Mouse (Mus musculus) testis, postnatal 14 days (tissue): Measurements from ENCODE around the gene Olfr263.

Experiments
- DNase-seq: peaks from one replicate; pipeline ENCODE4 v3.0.0; 2021; ENCODE audit warnings: low spot score

Gene Olfr263

DNA sequence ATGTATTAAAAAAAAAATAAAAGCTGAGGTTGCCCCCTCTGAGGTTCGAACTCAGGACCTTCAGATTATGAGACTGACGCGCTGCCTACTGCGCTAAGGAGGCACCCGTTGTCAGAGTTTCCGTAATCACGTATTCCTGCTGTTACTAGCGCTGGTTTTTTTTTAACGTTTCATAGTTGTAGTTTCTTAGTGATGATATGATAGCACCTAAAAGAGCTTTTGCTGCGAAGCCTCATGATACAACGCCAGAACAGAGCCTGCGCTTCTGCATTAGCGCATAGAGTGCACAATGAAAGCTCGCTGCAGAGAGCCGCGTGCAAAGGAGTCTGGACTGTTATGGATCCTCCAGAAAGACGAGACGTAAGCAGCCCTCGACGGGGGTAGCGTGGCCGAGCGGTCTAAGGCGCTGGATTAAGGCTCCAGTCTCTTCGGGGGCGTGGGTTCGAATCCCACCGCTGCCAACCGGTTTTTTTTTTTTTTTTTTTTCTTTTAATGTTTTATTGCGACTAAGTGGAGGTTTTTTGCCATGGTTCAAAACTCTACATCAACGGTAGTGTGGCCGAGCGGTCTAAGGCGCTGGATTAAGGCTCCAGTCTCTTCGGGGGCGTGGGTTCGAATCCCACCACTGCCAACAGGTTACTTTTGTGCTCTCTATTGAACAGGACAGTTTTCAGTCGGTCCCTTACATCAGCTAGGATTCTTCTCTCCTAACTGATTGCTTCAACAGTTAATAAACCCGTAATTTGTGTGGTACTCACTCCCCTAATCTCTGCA lies 40.4 kb downstream of the Olfr263 start:
- DNase-seq: peak; percentile 83

DNA sequence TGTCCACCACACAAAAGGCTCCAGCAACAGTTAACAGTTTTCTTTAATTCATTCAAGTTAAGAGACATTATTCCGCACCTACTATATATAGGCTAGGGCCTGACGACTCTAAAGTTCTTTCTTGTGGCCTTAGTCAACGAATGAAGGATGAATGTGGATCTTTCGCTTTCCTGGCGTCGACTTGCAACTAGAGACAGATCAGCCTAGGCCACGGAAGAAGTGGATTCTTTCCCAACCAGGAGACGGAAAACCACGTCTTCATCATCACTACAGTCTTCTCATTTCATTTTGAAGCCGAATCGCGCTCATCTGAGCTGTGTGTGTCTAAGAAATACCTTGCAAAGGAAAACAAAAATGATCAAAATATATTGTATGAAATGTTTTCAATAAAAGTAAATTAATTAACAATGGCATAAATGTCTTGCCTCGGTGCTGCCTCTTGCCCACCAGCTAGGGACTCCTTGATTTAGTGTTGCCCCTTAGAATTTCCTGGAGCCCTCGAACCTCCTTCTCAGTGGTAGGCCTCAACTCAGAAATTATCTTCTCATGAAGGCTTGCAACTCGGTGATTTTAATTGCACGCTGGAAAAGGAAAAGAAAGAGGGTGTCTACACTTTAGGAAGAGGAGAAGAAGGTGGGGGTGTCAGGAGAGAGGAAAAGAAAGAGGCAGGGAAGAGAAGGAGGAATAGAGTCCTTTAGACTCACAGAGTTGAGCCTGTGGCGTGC lies 41.2 kb downstream of the Olfr263 start:
- DNase-seq: no peak

DNA sequence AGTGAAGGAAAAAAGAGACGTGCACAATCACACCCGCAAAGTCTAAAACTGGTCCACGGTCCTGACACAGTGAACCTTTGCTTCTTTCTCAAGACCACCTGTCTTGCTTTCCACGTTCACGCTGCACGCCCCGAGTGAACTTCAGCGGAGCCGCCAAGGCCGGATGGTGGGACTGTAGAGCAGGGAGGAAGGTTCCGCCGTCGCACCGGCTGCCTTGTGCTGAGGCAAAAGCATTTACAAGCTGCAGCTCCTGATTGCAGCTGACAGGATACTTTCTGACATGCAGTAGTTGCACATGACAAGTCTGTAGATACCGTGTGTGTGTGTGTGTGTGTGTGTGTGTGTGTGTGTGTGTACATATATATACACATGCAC lies 41.7 kb downstream of the Olfr263 start:
- DNase-seq: no peak

DNA sequence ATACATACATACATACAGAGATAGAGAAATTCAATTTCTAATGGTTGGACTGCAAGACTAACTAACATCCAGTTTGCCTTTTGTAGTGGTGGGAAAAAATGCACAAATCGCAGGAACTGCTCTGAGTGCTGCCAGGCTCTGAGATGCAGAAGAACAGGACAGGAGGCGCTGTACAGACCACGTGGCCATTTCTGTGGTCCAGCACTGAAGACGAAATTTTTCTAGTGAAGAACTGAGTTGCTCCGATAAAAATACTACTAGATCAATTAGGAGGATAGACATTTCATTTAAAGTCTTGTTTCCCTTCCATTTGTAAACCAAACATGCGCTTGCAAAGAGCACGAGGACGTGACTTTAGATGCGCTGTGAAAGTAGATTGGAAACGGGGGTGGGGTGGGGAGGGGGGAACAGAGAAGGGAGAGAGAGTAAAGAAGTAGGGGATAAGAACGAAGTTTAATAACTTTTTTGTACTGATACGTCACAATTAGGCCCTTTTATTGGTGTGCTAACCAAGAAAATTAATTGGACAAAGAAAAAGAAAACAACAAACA lies 42.2 kb downstream of the Olfr263 start:
- no peak for DNase-seq

DNA sequence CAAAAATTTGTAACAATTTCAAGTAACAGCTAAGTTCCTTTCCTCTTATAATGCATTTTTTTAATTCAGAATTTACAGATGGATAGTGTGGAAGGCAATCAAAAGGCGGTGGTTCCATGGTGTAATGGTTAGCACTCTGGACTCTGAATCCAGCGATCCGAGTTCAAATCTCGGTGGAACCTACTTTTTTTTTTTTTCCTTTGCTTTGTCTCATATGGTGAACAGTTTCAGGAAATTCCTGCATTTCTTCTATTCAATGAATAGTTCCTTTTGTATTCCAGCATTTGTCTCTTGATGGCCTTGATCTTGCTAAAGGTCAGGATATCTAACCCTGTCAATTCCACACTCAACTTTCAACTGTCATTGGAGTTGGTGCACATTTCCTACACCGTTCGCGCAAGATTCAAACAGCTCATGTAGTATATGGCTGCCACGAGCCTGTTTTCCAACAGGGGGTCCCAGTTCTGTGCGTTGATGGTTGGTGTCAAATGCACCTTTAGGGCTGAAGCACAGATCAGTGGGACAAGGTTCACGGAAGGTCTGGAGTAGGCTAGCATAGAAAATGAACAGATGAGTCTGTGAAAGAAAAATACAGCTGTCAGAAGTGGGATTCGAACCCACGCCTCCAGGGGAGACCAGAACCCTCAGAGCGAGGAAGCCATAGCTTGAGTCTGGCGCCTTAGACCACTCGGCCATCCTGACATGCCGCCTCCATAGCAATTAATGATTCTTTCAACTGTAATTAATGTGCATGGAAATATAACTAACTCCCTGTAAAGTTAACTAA lies 43.0 kb downstream of the Olfr263 start:
- DNase-seq: peak; percentile 66

DNA sequence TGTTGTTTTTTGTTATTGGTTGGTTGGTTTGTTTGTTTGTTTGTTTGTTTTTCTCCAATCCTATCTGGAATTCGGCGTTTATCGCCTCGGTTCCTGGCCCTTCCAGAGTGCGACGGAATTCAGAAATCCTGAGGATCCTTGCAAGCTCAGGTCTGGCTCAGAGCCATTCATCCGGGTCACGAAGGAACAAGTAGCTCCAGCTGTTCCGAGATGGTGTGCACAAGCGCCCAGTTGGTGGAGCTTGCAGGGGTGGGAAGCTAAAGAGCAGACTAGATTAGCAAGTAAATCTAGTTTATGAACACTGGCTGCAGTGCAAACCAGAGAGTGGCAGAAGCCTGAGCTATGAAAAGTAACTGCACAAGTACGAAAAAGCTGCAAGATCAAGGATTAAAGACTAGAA lies 43.6 kb downstream of the Olfr263 start:
- peak; percentile 85 for DNase-seq

DNA sequence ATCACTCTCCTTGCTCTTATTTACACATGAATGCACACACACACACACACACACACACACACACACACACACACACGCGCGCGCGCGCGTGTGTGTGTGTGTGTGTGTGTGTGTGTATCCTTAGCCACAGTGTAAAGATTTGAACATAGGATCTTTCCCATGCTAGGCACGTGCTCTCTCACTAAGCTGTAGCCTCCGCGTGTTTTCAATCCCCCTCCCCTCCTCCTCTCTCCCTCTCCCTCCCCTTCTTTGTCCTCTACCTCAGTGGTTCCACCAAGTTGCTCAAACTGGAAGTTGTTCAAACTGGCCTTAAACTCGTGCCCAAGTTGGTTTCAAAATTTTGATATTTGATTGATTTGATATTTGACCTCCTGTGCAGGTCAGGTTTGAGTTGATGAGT lies 47.3 kb downstream of the Olfr263 start:
- DNase-seq: no peak

DNA sequence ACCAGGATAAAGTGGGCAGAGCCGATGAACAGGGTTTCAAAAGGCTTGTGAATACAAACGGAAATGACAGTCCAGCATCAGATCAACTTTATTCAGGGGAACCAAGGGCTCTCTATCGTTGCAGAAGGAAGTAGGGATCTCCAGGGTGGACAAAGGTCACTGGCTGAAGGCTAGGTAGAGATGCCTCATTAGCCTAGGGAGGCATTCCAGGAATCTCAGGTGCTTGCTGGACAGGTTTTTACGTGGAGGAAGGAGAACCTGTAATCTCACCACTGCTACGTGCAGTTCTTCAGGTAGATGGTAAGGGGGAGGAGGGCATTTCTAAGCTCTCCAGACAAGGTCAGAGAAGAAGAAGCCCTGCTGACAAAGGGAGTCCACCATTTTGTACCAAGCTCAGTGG lies 48.2 kb downstream of the Olfr263 start:
- no peak for DNase-seq

DNA sequence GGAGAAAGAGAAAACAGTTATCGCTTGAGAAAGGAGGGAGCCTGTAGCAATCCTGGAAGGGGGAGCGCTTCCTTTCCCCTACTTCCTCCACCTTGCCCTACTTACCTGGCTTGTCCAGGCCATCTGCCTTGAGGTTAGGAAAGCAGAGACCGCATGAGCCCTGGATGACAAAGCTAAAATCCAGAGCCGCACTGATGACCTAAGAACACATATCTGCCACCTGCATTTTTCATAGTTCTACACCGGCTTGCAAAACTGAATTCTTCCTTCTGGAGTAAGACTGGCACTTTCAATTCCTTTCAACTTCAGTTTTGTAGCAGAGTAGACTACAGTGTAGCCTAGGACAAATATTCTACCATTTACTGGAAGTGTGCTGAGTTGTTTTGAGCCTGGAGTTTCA lies 48.9 kb downstream of the Olfr263 start:
- DNase-seq: no peak

DNA sequence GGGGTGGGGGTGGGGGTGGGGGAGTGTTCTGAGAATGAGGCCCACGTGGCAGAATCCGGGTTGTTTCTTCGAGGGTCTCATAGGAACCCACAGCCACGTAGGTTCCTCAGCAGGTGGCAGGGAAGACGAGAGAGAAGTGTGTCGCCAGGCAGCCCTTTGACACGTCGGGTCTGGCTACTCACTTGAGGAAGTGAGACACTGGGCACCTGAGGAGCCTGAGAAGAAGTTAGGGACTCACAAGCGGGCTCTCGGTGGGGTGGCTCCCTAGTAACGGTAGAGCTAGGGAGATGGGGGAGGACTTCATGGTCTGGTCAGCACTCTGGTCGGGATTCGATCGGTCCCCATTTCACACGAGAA lies 49.9 kb downstream of the Olfr263 start, which contains the start of gene Trim27:
Trim27 (plus strand) TSS at position 79 of the 357 bp plus-strand sequence.
- no peak for DNase-seq

DNA sequence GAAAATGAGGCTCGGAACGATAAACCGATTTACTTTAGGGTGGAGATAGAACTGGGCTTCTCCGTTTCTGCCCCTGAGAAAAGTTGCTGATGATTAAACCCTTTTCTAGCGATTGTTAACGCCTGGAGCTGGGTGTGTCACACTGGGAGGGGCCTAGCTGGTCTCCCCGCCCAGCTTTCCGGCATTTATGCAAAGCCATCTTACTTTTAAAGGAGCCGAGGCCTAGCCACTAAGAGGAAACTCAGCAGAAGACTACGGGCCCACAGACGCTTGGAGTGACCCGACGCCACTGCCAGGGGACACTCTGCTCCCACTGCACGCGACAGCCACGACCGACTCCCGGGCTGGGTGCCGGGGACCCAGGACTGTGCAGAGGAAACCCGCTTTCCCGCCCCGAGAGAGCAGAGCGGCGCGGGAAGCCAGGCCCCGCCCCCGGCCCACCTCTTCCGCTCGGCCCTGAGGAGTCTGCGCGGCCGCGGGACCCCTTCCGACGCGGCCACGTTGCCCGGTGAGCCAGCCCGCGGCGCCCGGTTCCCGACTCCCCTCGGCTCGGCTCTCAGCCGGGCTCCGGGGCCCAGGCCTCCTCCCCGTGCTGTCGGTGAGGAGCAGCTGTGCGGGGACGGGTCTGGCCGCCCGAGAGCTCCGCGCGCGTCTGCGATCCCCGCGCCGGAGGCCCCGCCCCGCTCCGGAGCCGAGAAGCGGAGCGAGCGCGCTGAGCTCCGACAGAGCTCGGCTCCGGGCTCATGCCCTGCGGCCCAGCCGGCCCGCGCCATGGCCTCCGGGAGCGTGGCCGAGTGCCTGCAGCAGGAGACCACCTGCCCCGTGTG lies 50.5 kb downstream of the Olfr263 start:
- peak; percentile 88 for DNase-seq

DNA sequence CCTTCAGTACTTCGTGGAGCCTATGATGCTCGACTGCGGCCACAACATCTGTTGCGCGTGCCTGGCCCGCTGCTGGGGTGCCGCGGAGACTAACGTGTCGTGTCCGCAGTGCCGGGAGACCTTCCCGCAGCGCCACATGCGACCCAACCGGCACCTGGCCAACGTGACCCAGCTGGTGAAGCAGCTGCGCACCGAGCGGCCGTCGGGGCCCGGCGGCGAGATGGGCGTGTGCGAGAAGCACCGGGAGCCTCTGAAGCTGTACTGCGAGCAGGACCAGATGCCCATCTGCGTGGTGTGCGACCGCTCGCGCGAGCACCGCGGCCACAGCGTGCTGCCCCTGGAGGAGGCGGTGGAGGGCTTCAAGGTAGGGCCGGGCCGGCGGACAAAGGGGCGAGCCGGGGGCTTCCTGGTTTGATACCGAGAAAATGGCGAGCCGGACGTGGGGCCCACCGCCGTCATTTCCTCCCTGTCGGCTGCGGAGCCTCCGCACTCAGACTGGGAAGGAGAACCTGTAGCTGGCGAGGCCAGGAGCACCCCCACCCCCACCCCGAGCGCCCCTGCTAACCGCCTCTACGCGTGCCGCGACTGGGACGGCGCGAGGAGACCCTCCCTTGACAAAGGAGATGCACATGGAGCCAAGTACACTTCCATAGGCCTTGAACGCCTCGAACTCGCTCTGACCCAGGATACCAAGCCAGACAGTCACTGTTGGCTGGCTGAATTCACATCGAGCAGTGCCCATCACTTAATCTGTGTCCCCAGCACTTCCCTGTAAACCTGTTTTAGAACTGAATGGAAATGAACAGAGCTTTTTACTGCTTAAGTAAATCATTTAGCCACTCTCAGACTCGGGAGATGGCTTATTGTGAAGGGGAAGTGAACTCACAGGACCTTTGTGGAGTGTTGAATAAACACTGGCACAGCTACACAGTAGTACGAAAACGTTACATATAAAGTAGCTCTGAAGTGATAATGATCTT lies 51.4 kb downstream of the Olfr263 start:
- peak; percentile 77 for DNase-seq

DNA sequence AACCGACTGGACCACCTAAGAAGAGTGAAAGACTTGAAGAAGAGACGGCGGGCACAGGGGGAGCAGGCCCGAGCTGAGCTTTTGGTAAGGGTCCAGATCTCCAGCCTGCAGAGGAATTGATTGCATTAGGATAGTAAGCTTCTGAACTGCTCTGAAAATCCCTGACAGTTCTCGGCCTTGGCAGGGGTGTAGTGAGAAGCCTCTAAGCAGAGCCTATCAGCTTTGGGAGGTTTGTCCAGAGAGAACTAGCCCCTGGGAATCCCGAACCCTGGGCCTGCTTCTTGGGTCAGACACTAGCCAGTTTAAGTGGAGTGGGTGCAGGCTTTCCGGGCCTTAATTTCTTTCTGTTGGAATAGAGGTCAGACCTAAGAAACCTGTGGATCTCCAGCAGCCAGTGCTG lies 52.6 kb downstream of the Olfr263 start:
- DNase-seq: no peak

DNA sequence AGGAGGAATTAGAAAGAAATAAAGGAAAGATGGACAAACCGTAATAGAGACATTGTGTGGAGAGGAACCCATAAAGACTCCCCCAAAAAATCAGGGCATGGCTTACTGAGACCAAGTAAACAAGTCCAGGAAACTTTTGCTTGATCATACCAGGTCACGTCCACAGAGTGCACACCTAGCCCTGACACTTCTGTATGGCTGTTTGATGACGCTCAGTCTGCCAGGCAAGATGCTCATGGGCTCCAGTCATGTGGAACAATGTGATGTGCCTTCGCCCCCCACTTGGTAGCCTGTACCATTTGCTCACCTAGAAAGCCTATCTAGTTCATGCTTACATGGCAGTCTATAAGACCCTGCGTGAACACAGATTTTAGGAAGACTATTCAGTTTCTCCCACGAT lies 53.6 kb downstream of the Olfr263 start:
- DNase-seq: no peak

DNA sequence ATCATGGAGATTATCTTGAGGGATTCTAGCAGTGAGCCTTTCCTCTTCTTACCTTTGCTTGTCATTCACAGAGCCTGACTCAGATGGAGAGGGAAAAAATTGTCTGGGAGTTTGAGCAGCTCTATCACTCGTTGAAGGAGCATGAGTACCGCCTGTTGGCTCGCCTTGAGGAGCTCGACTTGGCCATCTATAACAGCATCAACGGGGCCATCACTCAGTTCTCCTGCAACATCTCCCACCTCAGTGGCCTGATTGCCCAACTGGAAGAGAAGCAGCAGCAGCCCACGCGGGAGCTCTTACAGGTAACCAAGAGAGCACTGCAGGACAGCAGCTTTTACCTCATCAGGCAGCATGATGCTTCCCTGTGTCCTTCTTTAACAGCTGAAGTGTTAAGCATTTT lies 54.2 kb downstream of the Olfr263 start:
- DNase-seq: no peak

DNA sequence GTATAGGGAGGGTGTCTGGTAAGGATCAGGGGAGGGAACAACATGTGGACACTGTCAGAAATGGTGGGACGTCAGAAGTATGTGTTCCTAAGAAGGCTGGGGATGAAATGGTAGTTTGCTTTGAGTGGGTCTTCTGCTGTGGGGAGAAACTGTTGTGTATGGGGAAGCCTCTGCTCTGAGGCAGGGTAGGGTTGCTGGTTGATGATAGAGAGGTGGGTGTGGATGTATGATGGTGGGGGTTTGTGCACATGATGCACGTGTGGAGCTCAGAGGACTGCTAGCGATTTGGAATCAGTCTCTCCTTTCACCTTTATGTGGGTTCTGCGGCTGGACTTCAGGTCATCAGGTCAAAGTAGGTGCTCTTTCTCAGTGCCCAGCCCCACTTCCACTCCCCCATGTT lies 56.1 kb downstream of the Olfr263 start:
- no peak for DNase-seq
